Mouse (Mus musculus): ENCODE measurements around the gene Slc29a2. TPM values are rescaled to one million over a fixed set of nuclear protein-coding genes. Genes with fewer than 3 reads are reported as not detected.

The Slc29a2 gene
- polyA plus RNA-seq, 1 experiment from 2014 or later = 6.4 TPM

DNA sequence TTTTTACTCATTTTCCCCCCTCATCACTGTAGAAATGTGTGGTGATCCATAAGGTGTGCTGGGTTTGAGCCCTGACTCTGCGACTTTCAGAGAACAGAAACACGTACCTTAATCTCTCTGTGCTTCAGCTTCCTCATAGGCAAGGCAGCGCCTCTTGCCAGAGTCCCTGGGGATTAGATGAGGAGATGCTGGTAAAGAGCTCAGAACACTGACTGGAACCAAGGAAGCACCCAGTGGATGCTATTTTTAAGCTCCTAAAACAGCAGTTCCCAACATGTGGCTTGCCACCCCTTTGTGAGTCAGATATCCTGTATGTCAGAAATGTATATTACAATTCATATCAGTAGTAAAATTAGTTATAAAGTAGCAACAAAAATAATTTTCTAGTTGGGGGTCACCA lies 5.5 kb upstream of the Slc29a2 start:
- Histone ChIP-seq H3K36me3 (ENCODE audit: insufficient read depth, low read length) (no peaks in the 10 kb centered on the region), H3K4me2 (replicated peaks; ENCODE audit: low read depth, low read length) (no peak overlapping the region), H3K4me3 (ENCODE audit: low read length) (no peak overlapping the region), H3K9ac (replicated peaks; ENCODE audit: low read length) (no peak overlapping the region), H3K27me3 (ENCODE audit: insufficient read depth, low read length) (no peaks in the 10 kb centered on the region), H3K27ac (ENCODE audit: low read length) (no peak overlapping the region), H3K9me3 (ENCODE audit: low read length) (no peaks in the 10 kb centered on the region), H3K4me1 (ENCODE audit: insufficient read depth, low read length) (peaks cover 10% of the 10 kb centered on the region)
- no peak for ATAC-seq (ENCODE audit: low FRiP score, low TSS enrichment)
- 84% methylated on average over 3 of the region's 3 CpGs for WGBS

- WGBS = 68% methylated on average over 2 of the region's 2 CpGs
- no peak overlapping the region for H3K27ac ChIP-seq (ENCODE audit: low read length)
- peaks cover 9% of the 10 kb centered on the region for H3K4me1 ChIP-seq (ENCODE audit: insufficient read depth, low read length)
- no peak overlapping the region for H3K4me2 ChIP-seq (replicated peaks; ENCODE audit: low read depth, low read length)
- H3K4me3 ChIP-seq (ENCODE audit: low read length) = no peak overlapping the region
- no peak for ATAC-seq (ENCODE audit: low FRiP score, low TSS enrichment)
- H3K9me3 ChIP-seq (ENCODE audit: low read length) = no peaks in the 10 kb centered on the region
- H3K9ac ChIP-seq (replicated peaks; ENCODE audit: low read length) = no peak overlapping the region
- no peaks in the 10 kb centered on the region for H3K36me3 ChIP-seq (ENCODE audit: insufficient read depth, low read length)
- H3K27me3 ChIP-seq (ENCODE audit: insufficient read depth, low read length) = no peaks in the 10 kb centered on the region
Observed at GRCm38 (mm10) chr19:5021416-5021815, 2.2 kb upstream of the Slc29a2 start.

DNA sequence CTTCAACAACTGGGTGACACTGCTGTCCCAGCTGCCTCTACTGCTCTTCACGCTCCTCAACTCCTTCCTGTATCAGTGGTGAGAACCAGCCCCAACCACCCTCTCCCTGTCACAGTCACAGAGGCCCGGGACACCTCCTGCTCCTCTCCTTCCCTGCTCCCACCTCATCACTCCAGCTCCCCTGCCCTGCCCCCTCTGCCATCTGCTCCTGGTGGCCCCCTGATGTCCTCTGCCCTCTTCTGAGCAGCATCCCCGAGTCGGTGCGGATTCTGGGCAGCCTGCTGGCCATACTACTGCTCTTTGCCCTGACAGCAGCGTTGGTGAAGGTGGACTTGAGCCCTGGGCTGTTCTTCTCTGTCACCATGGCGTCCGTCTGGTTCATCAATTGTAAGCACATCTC lies 2.5 kb downstream of the Slc29a2 start:
- Histone ChIP-seq H3K9ac (replicated peaks; ENCODE audit: low read length) (no peak overlapping the region), H3K27ac (ENCODE audit: low read length) (no peak overlapping the region), H3K36me3 (ENCODE audit: insufficient read depth, low read length) (peaks cover 22% of the 10 kb centered on the region; the same call in 1 of the 2 replicates), H3K4me2 (replicated peaks; ENCODE audit: low read depth, low read length) (no peak overlapping the region), H3K9me3 (ENCODE audit: low read length) (no peaks in the 10 kb centered on the region), H3K4me3 (ENCODE audit: low read length) (no peak overlapping the region), H3K4me1 (ENCODE audit: insufficient read depth, low read length) (peaks cover 7% of the 10 kb centered on the region; the same call in 1 of the 2 replicates), H3K27me3 (ENCODE audit: insufficient read depth, low read length) (no peaks in the 10 kb centered on the region)
- no peak for ATAC-seq (ENCODE audit: low FRiP score, low TSS enrichment)
- WGBS = 82% methylated on average over 8 of the region's 8 CpGs

GRCm38 (mm10) chr19:5032686-5033085 lies 9.0 kb downstream of the Slc29a2 start:
- Histone ChIP-seq H3K36me3 (ENCODE audit: insufficient read depth, low read length) (peaks cover 21% of the 10 kb centered on the region; the same call in 1 of the 2 replicates), H3K27ac (ENCODE audit: low read length) (no peak overlapping the region), H3K4me1 (ENCODE audit: insufficient read depth, low read length) (no peaks in the 10 kb centered on the region), H3K4me2 (replicated peaks; ENCODE audit: low read depth, low read length) (no peak overlapping the region), H3K9me3 (ENCODE audit: low read length) (no peaks in the 10 kb centered on the region), H3K4me3 (ENCODE audit: low read length) (no peak overlapping the region), H3K27me3 (ENCODE audit: insufficient read depth, low read length) (no peaks in the 10 kb centered on the region), H3K9ac (replicated peaks; ENCODE audit: low read length) (no peak overlapping the region)
- no peak for ATAC-seq (ENCODE audit: low FRiP score, low TSS enrichment)
- 83% methylated on average over 3 of the region's 3 CpGs for WGBS

- peaks cover 17% of the 10 kb centered on the region for H3K4me1 ChIP-seq (ENCODE audit: insufficient read depth, low read length)
- H3K4me2 ChIP-seq (replicated peaks; ENCODE audit: low read depth, low read length) = no peak overlapping the region
- H3K9me3 ChIP-seq (ENCODE audit: low read length) = no peaks in the 10 kb centered on the region
- H3K4me3 ChIP-seq (ENCODE audit: low read length) = no peak overlapping the region
- H3K27ac ChIP-seq (ENCODE audit: low read length) = no peak overlapping the region
- 0 out of 2 replicates have a peak, but pooled peaks cover 1% of the 10 kb centered on the region for H3K36me3 ChIP-seq (ENCODE audit: insufficient read depth, low read length)
- H3K27me3 ChIP-seq (ENCODE audit: insufficient read depth, low read length) = no peaks in the 10 kb centered on the region
- 82% methylated on average over 4 of the region's 4 CpGs for WGBS
- no peak overlapping the region for H3K9ac ChIP-seq (replicated peaks; ENCODE audit: low read length)
- ATAC-seq (ENCODE audit: low FRiP score, low TSS enrichment) = no peak
Observed at GRCm38 (mm10) chr19:5036577-5036976, 12.9 kb downstream of the Slc29a2 start.

DNA sequence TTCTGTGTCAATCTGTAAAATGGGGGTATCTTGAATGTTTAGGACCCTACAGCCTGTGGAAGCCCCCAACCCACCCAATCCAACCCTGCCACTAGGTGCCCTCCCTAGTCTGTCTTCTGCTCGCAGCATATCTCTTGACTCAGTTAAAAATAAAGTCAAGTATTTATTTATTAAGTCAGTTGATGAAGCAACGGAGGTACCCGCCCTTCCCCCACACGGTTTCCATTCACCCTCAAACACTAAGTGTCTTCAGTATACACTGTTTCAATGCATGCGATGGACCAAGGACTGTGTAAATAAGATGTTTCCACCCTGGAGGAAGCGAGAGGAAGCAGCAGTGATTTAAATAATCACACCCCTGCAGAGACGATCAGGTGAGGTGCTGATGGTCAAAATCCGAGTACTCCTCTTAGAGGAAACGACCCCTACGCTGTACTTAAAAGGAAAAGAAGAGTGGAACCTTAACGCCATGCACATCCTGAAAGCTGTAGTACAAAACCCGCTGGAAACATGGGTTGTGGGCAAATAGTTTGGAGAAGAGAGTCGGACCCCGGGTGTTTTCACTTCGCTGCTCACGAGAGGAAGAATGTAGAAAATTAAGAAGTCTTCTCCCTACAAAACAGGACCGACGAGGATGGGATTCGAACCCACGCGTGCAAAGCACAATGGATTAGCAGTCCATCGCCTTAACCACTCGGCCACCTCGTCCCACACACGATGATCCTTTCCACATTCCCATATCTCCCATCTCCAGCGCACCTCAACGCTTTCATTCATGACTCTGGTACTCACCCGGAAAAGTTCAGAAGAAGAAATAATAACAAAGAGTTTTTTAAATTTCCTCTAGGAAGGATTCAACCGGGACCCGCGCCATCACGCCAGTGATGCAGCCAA lies 14.3 kb downstream of the Slc29a2 start:
- Histone ChIP-seq H3K4me2 (replicated peaks; ENCODE audit: low read depth, low read length) (peak overlapping the region; percentile 86), H3K4me1 (ENCODE audit: insufficient read depth, low read length) (peaks cover 23% of the 10 kb centered on the region), H3K27ac (ENCODE audit: low read length) (peak overlapping the region; percentile 79), H3K27me3 (ENCODE audit: insufficient read depth, low read length) (no peaks in the 10 kb centered on the region), H3K4me3 (ENCODE audit: low read length) (peak overlapping the region; percentile 89), H3K36me3 (ENCODE audit: insufficient read depth, low read length) (no peaks in the 10 kb centered on the region), H3K9ac (replicated peaks; ENCODE audit: low read length) (peak overlapping the region; percentile 95), H3K9me3 (ENCODE audit: low read length) (no peaks in the 10 kb centered on the region)
- ATAC-seq (ENCODE audit: low FRiP score, low TSS enrichment) = peak; percentile 25
- 4% methylated on average over 32 of the region's 32 CpGs for WGBS

DNA sequence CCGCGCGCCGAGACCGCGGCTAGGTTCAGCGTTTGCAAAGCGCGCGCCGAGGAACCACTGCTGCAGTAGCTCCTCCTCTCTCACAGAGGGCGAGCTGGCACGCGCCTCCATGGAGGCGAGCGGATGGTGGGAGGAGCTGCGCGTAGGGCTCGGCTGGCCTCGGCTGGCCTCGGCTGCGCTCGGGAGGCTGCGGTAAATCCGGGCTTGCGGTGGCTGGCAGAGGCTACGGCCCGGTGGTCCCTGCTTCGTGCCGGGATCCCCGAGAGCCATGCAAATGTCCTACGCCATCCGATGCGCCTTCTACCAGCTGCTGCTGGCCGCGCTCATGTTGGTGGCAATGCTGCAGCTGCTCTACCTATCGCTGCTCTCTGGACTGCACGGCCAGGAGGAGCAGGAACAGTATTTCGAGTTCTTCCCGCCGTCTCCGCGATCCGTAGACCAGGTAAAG lies 15.1 kb downstream of the Slc29a2 start, which contains the start of the genes B4gat1 and AC124502.3:
TSS of gene B4gat1 (plus strand) at position 118 of the 448 bp plus-strand sequence.
TSS of gene AC124502.3 (plus strand) at position 183 of the 448 bp plus-strand sequence.
- H3K27ac ChIP-seq (ENCODE audit: low read length) = peak within 1 kb of the TSS; percentile 79
- H3K4me3 ChIP-seq (ENCODE audit: low read length) = peak within 1 kb of the TSS; percentile 89
- no peaks in the 10 kb centered on the region for H3K27me3 ChIP-seq (ENCODE audit: insufficient read depth, low read length)
- peaks cover 23% of the 10 kb centered on the region for H3K4me1 ChIP-seq (ENCODE audit: insufficient read depth, low read length)
- under 1% methylated on average over 40 of the region's 44 CpGs for WGBS
- H3K4me2 ChIP-seq (replicated peaks; ENCODE audit: low read depth, low read length) = peak within 1 kb of the TSS; percentile 86
- H3K36me3 ChIP-seq (ENCODE audit: insufficient read depth, low read length) = no peaks in the 10 kb centered on the region
- H3K9me3 ChIP-seq (ENCODE audit: low read length) = no peaks in the 10 kb centered on the region
- peak; percentile 92 for ATAC-seq (ENCODE audit: low FRiP score, low TSS enrichment)
- H3K9ac ChIP-seq (replicated peaks; ENCODE audit: low read length) = peak within 1 kb of the TSS; percentile 95

- 11% methylated on average over 41 of the region's 41 CpGs for WGBS
- Histone ChIP-seq H3K27me3 (ENCODE audit: insufficient read depth, low read length) (no peaks in the 10 kb centered on the region), H3K4me2 (replicated peaks; ENCODE audit: low read depth, low read length) (peak overlapping the region; percentile 86), H3K9me3 (ENCODE audit: low read length) (no peaks in the 10 kb centered on the region), H3K4me1 (ENCODE audit: insufficient read depth, low read length) (peaks cover 23% of the 10 kb centered on the region), H3K36me3 (ENCODE audit: insufficient read depth, low read length) (peaks cover 4% of the 10 kb centered on the region; the same call in 1 of the 2 replicates), H3K4me3 (ENCODE audit: low read length) (peak overlapping the region; percentile 89), H3K27ac (ENCODE audit: low read length) (peak overlapping the region; percentile 79; the same call in 1 of the 2 replicates), H3K9ac (replicated peaks; ENCODE audit: low read length) (peak overlapping the region; percentile 95)
- ATAC-seq (ENCODE audit: low FRiP score, low TSS enrichment) = peak; percentile 18
Observed at GRCm38 (mm10) chr19:5039301-5040114, 15.8 kb downstream of the Slc29a2 start.

DNA sequence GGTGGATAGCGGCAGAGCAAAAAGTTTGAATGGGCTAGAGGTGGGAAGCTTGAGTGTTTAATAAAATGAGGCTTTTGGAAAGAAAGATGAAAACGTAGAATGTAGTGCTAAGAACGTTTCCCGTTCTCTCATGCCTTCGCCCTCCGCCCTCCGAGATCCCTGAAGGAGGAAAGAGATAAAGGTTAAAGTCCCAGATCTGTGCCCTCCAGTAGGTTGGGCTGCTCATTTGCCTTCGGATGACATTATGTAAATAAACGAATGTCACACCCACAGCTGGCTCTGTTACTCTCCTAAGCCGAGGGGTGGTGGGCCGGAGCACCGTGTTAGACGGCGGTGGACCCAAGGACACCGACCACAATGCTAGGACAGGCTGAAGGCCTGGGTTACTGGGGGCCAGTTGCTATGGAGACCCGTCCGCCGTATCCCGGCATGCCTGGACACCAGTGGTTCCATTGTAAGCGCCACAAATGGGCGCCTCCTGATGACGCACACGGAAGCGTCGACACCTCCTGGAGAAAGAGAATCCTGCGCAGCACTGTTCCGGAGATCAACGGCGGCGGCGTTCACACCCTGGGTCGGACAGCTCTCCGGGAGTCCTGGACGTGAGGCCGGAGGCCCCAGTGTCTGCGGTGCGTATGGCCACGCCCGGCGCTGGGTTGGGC lies 17.3 kb downstream of the Slc29a2 start, which contains the start of gene Brms1:
TSS of gene Brms1 (plus strand) at position 493 of the 662 bp plus-strand sequence.
- Histone ChIP-seq H3K9ac (replicated peaks; ENCODE audit: low read length) (peak within 1 kb of the TSS; percentile 77), H3K4me2 (replicated peaks; ENCODE audit: low read depth, low read length) (peak within 1 kb of the TSS; percentile 86), H3K4me1 (ENCODE audit: insufficient read depth, low read length) (peaks cover 23% of the 10 kb centered on the region), H3K4me3 (ENCODE audit: low read length) (peak within 1 kb of the TSS; percentile 89), H3K27me3 (ENCODE audit: insufficient read depth, low read length) (no peaks in the 10 kb centered on the region), H3K36me3 (ENCODE audit: insufficient read depth, low read length) (peaks cover 4% of the 10 kb centered on the region; the same call in 1 of the 2 replicates), H3K9me3 (ENCODE audit: low read length) (no peaks in the 10 kb centered on the region), H3K27ac (ENCODE audit: low read length) (peak within 1 kb of the TSS; percentile 76)
- 4% methylated on average over 40 of the region's 40 CpGs for WGBS
- peak; percentile 71 for ATAC-seq (ENCODE audit: low FRiP score, low TSS enrichment)

Data from kidney, embryonic 16.5 days (tissue).